Mouse (Mus musculus): ENCODE data around the gene Rnf11.

GRCm38 (mm10) chr4:109417998-109418397, 66.5 kb downstream of the Rnf11 start:
- TF ChIP-seq CTCF (IDR thresholded peaks at IDR 0.05; ENCODE audit: low read depth, low read length) (no peak), POLR2A (IDR thresholded peaks at IDR 0.05; ENCODE audit: extremely low read depth, insufficient read depth, low read length) (no peak)

Measured in liver, adult 2 months (tissue).